Mouse (Mus musculus): Measurements from ENCODE around the gene Gm21860.
"Not testable (repeated sequence)": the region's sequence is repeated elsewhere in the genome, so short reads cannot be mapped to it uniquely, and the experiment has no call there.

Gm21860 gene

DNA sequence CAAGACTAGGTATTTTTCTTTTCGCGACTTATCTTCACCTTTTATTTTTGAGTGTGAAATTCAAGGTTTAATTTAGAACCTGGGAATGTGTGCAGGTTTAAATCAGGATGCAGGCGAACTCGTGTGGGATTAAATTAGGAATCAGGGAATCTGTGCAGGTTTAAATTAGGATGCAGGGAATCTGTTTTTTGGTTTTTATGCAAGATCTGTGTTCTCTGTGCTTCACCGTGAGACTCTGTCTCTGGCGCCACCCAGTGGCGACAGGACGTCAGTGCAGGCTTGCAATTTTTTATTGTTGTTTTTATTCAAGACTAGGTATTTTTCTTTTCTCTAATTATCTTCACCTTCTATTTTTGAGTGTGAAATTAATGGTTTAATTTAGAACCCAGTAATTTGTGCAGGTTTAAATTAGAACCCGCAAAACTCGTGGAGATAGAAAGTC lies 22.5 kb downstream of the Gm21860 start:
- peak; percentile 86 for DNase-seq (ENCODE audit: low read depth)

DNA sequence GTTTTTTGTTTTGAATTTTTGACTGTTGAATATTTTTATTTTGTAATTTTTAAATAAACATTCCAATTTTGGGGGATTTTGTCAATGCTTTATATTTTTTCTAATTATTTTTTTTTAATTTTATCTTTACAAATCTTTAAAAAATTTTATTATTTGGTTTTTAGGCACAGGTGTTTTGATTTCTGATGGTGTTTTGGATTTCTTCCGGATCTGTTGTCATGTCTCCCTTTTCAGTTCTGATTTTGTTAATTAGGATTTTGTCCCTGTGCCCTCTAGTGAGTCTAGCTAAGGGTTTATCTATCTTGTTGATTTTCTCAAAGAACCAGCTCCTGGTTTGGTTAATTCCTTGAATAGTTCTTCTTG lies 23.0 kb downstream of the Gm21860 start:
- peak; percentile 40 for DNase-seq (ENCODE audit: low read depth)

DNA sequence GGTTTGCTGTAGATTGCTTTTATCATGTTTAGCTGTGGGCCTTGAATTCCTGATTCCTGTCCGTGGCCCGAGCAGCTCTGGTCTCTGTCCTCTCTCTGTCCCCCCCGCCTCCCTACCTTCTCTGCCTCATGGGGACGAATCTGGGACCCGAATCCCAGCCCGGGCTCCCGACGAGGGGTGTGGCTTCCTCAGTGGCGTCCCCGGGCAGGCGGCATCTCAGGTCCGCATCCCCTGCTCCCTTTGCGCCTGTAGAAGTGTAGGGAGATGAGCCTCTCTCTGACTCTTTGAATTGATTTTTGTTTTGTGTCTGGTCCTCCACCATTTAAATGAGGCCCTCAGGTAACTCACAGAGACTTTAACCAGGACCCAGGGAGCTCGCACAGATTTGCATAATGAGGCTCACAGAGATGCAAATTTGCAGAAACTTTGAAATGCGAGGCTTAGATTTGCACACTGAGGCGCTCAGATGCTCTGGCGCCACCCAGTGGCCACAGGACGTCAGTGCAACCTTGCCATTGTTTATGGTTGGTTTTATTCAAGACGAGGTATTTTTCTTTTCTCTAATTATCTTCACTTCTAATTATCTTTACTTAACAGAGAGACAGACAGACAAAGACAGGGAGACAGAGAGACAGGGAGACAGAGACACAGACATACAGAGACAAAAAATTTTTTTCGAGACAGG lies 23.6 kb downstream of the Gm21860 start:
- peak; percentile 22 for DNase-seq (ENCODE audit: low read depth)

- DNase-seq (ENCODE audit: low read depth), result not testable (repeated sequence)
Measured at GRCm38 (mm10) chrY:90729816-90730303, 24.8 kb downstream of the Gm21860 start.

- DNase-seq (ENCODE audit: low read depth), result peak; percentile 59
Measured at GRCm38 (mm10) chrY:90728905-90729256, 25.7 kb downstream of the Gm21860 start.

GRCm38 (mm10) chrY:90728251-90728904 lies 26.2 kb downstream of the Gm21860 start:
- not testable (repeated sequence) for DNase-seq (ENCODE audit: low read depth)

DNA sequence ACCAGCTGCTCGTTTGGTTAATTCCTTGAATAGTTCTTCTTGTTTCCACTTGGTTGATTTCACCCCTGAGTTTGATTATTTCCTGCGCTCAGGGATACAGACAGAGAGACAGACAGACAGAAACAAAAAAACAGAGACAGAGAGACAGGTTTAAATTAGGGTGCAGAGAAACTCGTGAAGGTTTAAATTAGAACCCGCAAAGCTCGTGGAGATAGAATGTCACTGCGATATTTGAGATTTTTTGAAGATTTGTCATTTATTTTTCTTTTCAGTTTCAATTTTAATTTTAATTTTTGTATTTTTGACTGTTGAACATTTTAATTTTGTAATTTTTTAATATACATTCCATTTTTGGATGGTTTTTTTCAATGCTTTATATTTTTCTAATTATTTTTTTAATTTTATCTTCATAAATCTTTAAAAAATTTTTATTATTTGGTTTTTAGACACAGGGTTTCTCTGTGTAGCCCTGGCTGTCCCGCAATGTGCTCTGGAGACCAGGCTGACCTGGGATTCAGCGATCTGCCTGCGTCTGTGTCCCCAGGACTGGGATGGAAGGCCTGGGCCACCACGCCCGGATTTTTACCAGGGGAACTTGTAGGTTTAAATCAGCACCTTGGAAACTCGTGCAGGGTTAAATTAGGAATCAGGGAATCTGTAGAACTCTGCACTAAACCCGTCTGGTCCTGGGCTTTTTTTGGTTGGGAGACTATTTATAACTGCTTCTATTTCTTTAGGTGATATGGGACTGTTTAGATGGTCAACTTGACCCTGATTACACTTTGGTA lies 27.3 kb downstream of the Gm21860 start:
- peak; percentile 51 for DNase-seq (ENCODE audit: low read depth)

DNA sequence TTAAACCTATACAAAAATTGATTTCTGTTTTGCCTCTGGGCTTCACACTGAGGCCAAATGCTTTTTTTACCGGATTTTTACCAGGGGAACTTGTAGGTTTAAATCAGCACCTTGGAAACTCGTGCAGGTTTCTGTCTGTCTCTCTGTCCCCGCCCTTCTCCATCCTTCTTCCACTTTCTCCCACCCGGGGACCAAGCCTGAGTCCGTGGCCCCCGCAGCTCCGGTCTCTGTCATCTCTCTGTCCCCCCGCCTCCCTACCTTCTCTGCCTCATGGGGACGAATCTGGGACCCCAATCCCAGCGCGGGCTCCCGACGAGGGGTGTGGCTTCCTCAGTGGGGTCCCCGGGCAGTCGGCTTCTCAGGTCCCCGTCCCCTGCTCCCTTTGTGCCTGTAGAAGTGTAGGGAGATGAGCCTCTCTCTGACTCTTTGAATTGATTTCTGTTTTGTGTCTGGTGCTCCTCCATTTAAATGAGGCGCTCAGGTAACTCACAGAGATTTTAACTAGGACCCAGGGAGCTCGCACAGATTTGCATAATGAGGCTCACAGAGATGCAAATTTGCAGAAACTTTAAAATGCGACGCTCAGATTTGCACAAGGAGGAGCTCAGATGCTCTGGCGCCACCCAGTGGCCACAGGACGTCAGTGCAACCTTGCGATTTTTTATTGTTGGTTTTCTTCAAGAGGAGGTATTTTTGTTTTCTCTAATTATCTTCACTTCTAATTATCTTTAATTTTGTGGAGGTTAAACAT lies 28.7 kb downstream of the Gm21860 start:
- DNase-seq (ENCODE audit: low read depth), result peak; percentile 75

DNA sequence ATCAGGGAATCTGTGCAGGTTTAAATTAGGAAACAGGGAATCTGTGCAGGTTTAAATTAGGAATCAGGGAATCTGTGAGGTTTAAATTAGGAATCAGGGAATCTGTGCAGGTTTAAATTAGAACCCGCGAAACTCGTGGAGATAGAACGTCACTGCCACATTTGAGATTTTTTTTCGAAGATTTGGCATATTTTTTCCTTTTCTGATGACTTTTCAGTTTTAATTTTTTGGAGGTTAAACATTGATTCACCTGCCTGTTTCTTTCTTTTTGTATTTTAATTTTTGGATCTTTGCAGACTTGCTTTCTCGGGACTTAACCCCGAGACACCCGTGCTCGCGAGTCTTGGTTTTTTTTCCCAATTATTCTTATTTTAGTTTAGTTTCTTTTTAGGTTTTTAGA lies 29.5 kb downstream of the Gm21860 start:
- peak; percentile 23 for DNase-seq (ENCODE audit: low read depth)

GRCm38 (mm10) chrY:90724014-90724709 lies 30.5 kb downstream of the Gm21860 start:
- peak; percentile 63 for DNase-seq (ENCODE audit: low read depth)

DNA sequence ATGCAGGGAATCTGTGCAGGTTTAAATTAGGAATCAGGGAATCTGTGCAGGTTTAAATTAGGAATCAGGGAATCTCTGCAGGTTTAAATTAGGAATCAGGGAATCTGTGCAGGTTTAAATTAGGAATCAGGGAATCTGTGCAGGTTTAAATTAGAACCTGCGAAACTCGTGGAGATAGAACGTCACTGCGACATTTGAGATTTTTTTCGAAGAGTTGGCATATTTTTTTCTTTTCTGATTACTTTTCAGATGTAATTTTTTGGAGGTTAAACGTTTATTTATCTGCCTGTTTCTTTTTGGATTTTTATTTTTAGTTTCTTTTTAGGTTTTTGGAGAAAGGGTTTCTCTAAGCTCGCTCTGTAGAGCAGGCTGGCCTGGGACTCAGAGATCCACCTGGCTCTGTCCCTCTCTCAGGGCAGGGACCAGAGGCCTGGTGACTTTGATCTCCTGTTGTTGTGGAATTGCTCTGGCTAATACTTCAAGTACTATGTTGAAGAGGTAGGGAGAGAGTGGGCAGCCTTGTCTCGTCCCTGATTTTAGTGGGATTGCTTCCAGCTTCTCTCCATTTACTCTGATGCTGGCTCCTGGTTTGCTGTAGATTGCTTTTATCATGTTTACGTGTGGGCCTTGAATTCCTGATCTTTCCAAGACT lies 31.2 kb downstream of the Gm21860 start:
- peak; percentile 56 for DNase-seq (ENCODE audit: low read depth)

DNA sequence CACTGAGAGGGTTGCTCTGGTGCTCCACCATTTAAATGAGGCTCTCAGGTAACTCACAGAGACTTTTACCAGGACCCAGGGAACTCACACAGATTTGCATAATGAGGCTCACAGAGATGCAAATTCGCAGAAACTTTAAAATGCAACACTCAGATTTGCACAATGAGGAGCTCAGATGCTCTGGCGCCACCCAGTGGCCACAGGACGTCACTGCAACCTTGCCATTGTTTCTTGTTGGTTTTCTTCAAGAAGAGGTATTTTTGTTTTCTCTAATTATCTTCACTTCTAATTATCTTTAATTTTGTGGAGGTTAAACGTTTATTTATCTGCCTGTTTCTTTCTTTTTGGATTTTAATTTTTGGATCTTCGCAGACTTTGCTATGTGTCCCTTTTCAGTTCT lies 34.1 kb downstream of the Gm21860 start:
- DNase-seq (ENCODE audit: low read depth), result not testable (repeated sequence)

DNA sequence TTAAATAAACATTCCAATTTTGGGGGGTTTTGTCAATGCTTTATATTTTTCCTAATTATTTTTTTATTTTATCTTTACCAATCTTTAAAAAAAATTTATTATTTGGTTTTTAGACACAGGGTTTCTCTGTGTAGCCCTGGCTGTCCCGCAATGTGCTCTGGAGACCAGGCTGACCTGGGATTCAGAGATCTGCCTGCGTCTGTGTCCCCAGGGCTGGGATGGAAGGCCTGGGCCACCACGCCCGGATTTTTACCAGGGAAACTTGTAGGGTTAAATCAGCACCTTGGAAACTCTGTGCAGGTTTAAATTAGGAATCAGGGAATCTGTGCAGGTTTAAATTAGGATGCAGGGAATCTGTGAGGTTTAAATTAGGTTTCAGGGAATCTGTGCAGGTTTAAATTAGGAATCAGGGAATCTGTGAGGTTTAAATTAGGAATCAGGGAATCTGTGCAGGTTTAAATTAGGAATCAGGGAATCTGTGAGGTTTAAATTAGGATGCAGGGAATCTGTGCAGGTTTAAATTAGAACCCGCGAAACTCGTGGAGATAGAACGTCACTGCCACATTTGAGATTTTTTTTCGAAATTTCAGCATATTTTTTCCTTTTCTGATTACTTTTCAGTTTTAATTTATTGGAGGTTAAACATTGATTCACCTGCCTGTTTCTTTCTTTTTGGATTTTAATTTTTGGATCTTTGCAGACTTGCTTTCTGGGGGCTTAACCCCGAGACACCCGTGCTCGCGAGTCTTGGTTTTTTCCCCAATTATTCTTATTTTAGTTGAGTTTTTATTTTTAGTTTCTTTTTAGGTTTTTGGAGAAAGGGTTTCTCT lies 35.0 kb downstream of the Gm21860 start:
- peak; percentile 42 for DNase-seq (ENCODE audit: low read depth)

DNA sequence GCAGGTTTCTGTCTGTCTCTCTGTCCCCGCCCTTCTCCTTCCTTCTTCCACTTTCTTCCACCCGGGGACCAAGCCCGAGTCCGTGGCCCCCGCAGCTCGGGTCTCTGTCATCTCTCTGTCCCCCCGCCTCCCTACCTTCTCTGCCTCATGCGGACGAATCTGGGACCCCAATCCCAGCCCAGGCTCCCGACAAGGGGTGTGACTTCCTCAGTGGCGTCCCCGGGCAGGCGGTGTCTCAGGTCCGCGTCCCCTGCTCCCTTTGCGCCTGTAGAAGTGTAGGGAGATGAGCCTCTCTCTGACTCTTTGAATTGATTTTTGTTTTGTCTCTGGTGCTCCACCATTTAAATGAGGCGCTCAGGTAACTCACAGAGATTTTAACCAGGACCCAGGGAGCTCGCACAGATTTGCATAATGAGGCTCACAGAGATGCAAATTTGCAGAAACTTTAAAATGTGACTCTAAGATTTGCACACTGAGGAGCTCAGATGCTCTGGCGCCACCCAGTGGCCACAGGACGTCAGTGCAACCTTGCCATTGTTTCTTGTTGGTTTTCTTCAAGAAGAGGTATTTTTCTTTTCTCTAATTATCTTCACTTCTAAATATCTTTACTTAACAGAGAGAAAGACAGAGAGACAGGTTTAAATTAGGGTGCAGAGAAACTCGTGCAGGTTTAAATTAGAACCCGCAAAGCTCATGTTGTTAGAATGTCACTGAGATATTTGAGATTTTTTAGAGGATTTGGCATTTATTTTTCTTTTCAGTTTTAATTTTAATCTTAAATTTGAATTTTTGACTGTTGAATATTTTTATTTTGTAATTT lies 35.8 kb downstream of the Gm21860 start:
- peak; percentile 70 for DNase-seq (ENCODE audit: low read depth)

GRCm38 (mm10) chrY:90718021-90718420 lies 36.6 kb downstream of the Gm21860 start:
- peak; percentile 67 for DNase-seq (ENCODE audit: low read depth)

- DNase-seq (ENCODE audit: low read depth), result not testable (repeated sequence)
Measured at GRCm38 (mm10) chrY:90717496-90717895, 37.1 kb downstream of the Gm21860 start.

Data from induced T-regulatory cell, adult 2 months (primary cell).